Mouse (Mus musculus) lung, adult 2 months (tissue): ENCODE measurements around the gene Phgdh.

Experiments
- CTCF ChIP-seq: fragments of 200-500 bp; IDR thresholded peaks from 2 replicates; pipeline ENCODE4 v1.5.1; 2011; ENCODE audit warnings: mild to moderate bottlenecking, low read length, control low read depth; ENCODE audit not compliant: insufficient read depth
- POLR2A ChIP-seq: fragments of 200-500 bp; IDR thresholded peaks from 2 replicates; pipeline ENCODE4 v1.6.1; 2011; ENCODE audit warnings: low read depth, mild to moderate bottlenecking, control low read depth, low read length, borderline replicate concordance; ENCODE audit errors: extremely low read depth

DNA sequence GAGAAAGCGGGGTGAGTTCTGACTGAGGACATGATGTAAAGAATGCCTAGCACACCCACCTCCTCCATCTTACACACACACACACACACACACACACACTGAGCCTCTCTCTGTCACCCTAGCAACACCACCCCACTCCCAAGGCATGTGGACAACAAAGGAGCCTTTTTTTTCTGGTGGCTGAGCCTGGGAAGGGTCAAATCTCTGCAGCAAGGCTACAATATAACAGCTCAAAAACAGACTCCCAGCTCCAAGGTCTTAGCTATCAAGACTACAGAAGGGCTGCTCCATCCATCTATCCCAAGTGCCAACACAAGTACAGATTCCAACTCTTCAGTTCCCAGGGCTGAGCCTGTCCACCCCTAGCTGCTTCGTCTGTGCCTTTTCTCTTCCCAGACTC is 20.6 kb downstream of the Phgdh start:
- no peak for TF ChIP-seq POLR2A
- TF ChIP-seq CTCF: no peak
